Mouse (Mus musculus) telencephalon, adult 2 months (tissue): Measurements from ENCODE around the gene Tmem115.

ENCODE experiments used
- DNase-seq: peaks from one replicate; pipeline ENCODE4 v3.0.0-alpha.2; 2011; ENCODE audit warnings: low read depth, low spot score

Tmem115 gene

GRCm38 (mm10) chr9:107521711-107522399 lies 11.9 kb upstream of the Tmem115 start:
- no peak for DNase-seq

GRCm38 (mm10) chr9:107522400-107522711 lies 11.4 kb upstream of the Tmem115 start:
- DNase-seq = no peak

- DNase-seq = no peak
Measured at GRCm38 (mm10) chr9:107526198-107527026, 7.3 kb upstream of the Tmem115 start.

- no peak for DNase-seq
Measured at GRCm38 (mm10) chr9:107534408-107535202, 860 bp downstream of the Tmem115 start.

GRCm38 (mm10) chr9:107538231-107538630 lies 4.5 kb downstream of the Tmem115 start:
- no peak for DNase-seq

GRCm38 (mm10) chr9:107538711-107539110 lies 5.0 kb downstream of the Tmem115 start:
- DNase-seq = no peak

GRCm38 (mm10) chr9:107539940-107540339 lies 6.2 kb downstream of the Tmem115 start:
- DNase-seq = no peak

- DNase-seq = no peak
Measured at GRCm38 (mm10) chr9:107540420-107540819, 6.7 kb downstream of the Tmem115 start.

- DNase-seq = no peak
Measured at GRCm38 (mm10) chr9:107541005-107541404, 7.3 kb downstream of the Tmem115 start.

- DNase-seq = peak; percentile 94
Measured at GRCm38 (mm10) chr9:107541474-107542351, 8.0 kb downstream of the Tmem115 start, which contains the start of the genes Cyb561d2 and Nprl2. Cyb561d2 (minus strand) TSS chr9:107542193. Nprl2 (plus strand) TSS chr9:107542226.

GRCm38 (mm10) chr9:107542352-107542686 lies 8.6 kb downstream of the Tmem115 start:
- DNase-seq = no peak

GRCm38 (mm10) chr9:107542721-107543120 lies 9.0 kb downstream of the Tmem115 start:
- DNase-seq = no peak

- DNase-seq = no peak
Measured at GRCm38 (mm10) chr9:107543299-107543698, 9.6 kb downstream of the Tmem115 start.

- no peak for DNase-seq
Measured at GRCm38 (mm10) chr9:107544196-107544700, 10.5 kb downstream of the Tmem115 start.

- DNase-seq = no peak
Measured at GRCm38 (mm10) chr9:107544729-107545128, 11.0 kb downstream of the Tmem115 start.

GRCm38 (mm10) chr9:107545199-107545598 lies 11.5 kb downstream of the Tmem115 start:
- no peak for DNase-seq

- no peak for DNase-seq
Measured at GRCm38 (mm10) chr9:107545602-107546001, 11.9 kb downstream of the Tmem115 start.

- DNase-seq = peak; percentile 82
Measured at GRCm38 (mm10) chr9:107547026-107547425, 13.3 kb downstream of the Tmem115 start, which contains the start of gene Zmynd10. Zmynd10 (plus strand) TSS chr9:107547298.

GRCm38 (mm10) chr9:107547957-107548356 lies 14.2 kb downstream of the Tmem115 start:
- no peak for DNase-seq

- DNase-seq = no peak
Measured at GRCm38 (mm10) chr9:107548820-107549219, 15.1 kb downstream of the Tmem115 start.
